Mouse (Mus musculus): ENCODE results near the gene Foxj2.
A peak's percentile ranks its signal among the peaks of the same experiment; 100 is the strongest.

The Foxj2 gene

GRCm38 (mm10) chr6:122874720-122875389 is 55.1 kb downstream of the Foxj2 start:
- DNase-seq (ENCODE audit: low spot score), result no peak

GRCm38 (mm10) chr6:122879141-122879735 is 59.5 kb downstream of the Foxj2 start:
- no peak for DNase-seq (ENCODE audit: low spot score)

GRCm38 (mm10) chr6:122879781-122880505 is 60.2 kb downstream of the Foxj2 start:
- no peak for DNase-seq (ENCODE audit: low spot score)

GRCm38 (mm10) chr6:122881287-122881686 is 61.6 kb downstream of the Foxj2 start:
- DNase-seq (ENCODE audit: low spot score), result no peak

GRCm38 (mm10) chr6:122883603-122884002 is 63.9 kb downstream of the Foxj2 start:
- no peak for DNase-seq (ENCODE audit: low spot score)

- no peak for DNase-seq (ENCODE audit: low spot score)
Measured at GRCm38 (mm10) chr6:122889599-122889998, 69.9 kb downstream of the Foxj2 start.

GRCm38 (mm10) chr6:122892442-122893049 is 72.8 kb downstream of the Foxj2 start:
- DNase-seq (ENCODE audit: low spot score), result peak; percentile 18
